Mouse (Mus musculus): Measurements from ENCODE around the gene Lypd6b. TPM values are rescaled to one million over a fixed set of nuclear protein-coding genes. Genes with fewer than 3 reads are reported as not detected.

Lypd6b gene
- polyA plus RNA-seq, 1 experiment from 2014 or later: 0.92 TPM

DNA sequence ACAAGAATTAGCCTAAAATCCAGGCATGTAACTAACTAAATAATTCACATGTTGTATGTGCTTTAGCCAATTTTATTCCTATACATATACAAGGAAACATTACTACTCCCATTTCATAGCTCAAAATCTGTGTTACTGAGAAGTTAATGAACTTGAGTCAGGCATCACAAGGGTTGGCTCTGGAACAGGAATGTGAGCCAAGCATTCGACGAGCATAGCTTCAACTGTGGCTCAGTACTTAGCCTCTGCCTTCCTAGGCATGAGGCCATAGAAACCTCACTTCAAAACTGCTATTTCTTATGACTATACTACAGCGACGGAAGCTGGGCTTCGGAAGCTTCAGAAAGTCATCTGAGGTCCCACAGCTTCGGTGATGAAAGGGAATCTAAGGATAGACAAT is 152.9 kb downstream of the Lypd6b start:
- Histone ChIP-seq H3K4me3 (ENCODE audit: low read depth, low read length) (no peak overlapping the region), H3K4me1 (replicated peaks; ENCODE audit: control insufficient read depth, insufficient read depth, low read length) (no peaks in the 10 kb centered on the region), H3K9ac (ENCODE audit: low read length) (no peak overlapping the region), H3K9me3 (ENCODE audit: control insufficient read depth, low read length) (no peaks in the 10 kb centered on the region), H3K27me3 (ENCODE audit: control insufficient read depth, insufficient read depth, low read length) (no peaks in the 10 kb centered on the region), H3K27ac (ENCODE audit: low read depth, low read length) (no peak overlapping the region), H3K4me2 (ENCODE audit: low read depth, low read length, severe bottlenecking) (no peak overlapping the region), H3K36me3 (ENCODE audit: control insufficient read depth, insufficient read depth, low read length) (no peaks in the 10 kb centered on the region)
- DNase-seq (ENCODE audit: low spot score): no peak
- WGBS: 92% methylated on average over 6 of the region's 6 CpGs
- no peak for ATAC-seq (replicated peaks; ENCODE audit: low FRiP score)

- Histone ChIP-seq H3K27ac (ENCODE audit: low read depth, low read length) (no peak overlapping the region), H3K4me1 (replicated peaks; ENCODE audit: control insufficient read depth, insufficient read depth, low read length) (no peaks in the 10 kb centered on the region), H3K36me3 (ENCODE audit: control insufficient read depth, insufficient read depth, low read length) (no peaks in the 10 kb centered on the region), H3K9me3 (ENCODE audit: control insufficient read depth, low read length) (no peaks in the 10 kb centered on the region), H3K4me3 (ENCODE audit: low read depth, low read length) (no peak overlapping the region), H3K27me3 (ENCODE audit: control insufficient read depth, insufficient read depth, low read length) (no peaks in the 10 kb centered on the region), H3K9ac (ENCODE audit: low read length) (no peak overlapping the region), H3K4me2 (ENCODE audit: low read depth, low read length, severe bottlenecking) (no peak overlapping the region)
- 73% methylated on average over 5 of the region's 5 CpGs for WGBS
- ATAC-seq (replicated peaks; ENCODE audit: low FRiP score): no peak
- no peak for DNase-seq (ENCODE audit: low spot score)
Measured at GRCm38 (mm10) chr2:49942100-49942499, 154.6 kb downstream of the Lypd6b start.

DNA sequence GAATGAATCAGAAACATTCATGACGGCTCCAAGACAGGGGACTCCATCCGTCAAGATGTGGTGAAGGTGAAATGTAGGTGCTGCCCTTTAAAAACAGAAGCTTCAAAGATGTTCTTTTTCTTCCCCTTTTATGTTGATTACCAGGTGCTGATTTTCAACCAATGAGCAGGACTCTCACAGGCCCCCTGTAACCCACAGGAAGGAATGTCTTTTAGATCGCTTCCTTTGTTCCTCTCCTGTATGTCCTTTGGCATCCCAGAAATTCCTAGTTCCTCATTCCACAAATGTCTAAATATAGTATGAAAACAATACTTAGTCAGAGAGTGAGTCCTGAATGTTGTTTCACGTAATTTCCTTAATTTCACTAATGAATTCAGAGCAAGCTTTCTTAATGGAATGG is 164.2 kb downstream of the Lypd6b start:
- Histone ChIP-seq H3K4me2 (ENCODE audit: low read depth, low read length, severe bottlenecking) (no peak overlapping the region), H3K9me3 (ENCODE audit: control insufficient read depth, low read length) (no peaks in the 10 kb centered on the region; the same call in 1 of the 2 replicates), H3K27ac (ENCODE audit: low read depth, low read length) (no peak overlapping the region), H3K36me3 (ENCODE audit: control insufficient read depth, insufficient read depth, low read length) (no peaks in the 10 kb centered on the region), H3K4me1 (replicated peaks; ENCODE audit: control insufficient read depth, insufficient read depth, low read length) (no peaks in the 10 kb centered on the region), H3K4me3 (ENCODE audit: low read depth, low read length) (no peak overlapping the region), H3K27me3 (ENCODE audit: control insufficient read depth, insufficient read depth, low read length) (no peaks in the 10 kb centered on the region), H3K9ac (ENCODE audit: low read length) (no peak overlapping the region)
- no peak for DNase-seq (ENCODE audit: low spot score)
- ATAC-seq (replicated peaks; ENCODE audit: low FRiP score): no peak
- 65% methylated on average over 4 of the region's 4 CpGs for WGBS

- H3K9ac ChIP-seq (ENCODE audit: low read length): no peak overlapping the region
- H3K4me1 ChIP-seq (replicated peaks; ENCODE audit: control insufficient read depth, insufficient read depth, low read length): no peaks in the 10 kb centered on the region
- ATAC-seq (replicated peaks; ENCODE audit: low FRiP score) (no peak), DNase-seq (ENCODE audit: low spot score) (no peak)
- H3K27ac ChIP-seq (ENCODE audit: low read depth, low read length): no peak overlapping the region
- WGBS: 45% methylated on average over 6 of the region's 6 CpGs
- H3K9me3 ChIP-seq (ENCODE audit: control insufficient read depth, low read length): no peaks in the 10 kb centered on the region; the same call in 1 of the 2 replicates
- no peaks in the 10 kb centered on the region for H3K27me3 ChIP-seq (ENCODE audit: control insufficient read depth, insufficient read depth, low read length)
- no peaks in the 10 kb centered on the region for H3K36me3 ChIP-seq (ENCODE audit: control insufficient read depth, insufficient read depth, low read length)
- H3K4me2 ChIP-seq (ENCODE audit: low read depth, low read length, severe bottlenecking): no peak overlapping the region
- H3K4me3 ChIP-seq (ENCODE audit: low read depth, low read length): no peak overlapping the region
Measured at GRCm38 (mm10) chr2:49952632-49953293, 165.3 kb downstream of the Lypd6b start.

- Histone ChIP-seq H3K27ac (ENCODE audit: low read depth, low read length) (no peak overlapping the region), H3K9me3 (ENCODE audit: control insufficient read depth, low read length) (no peaks in the 10 kb centered on the region), H3K36me3 (ENCODE audit: control insufficient read depth, insufficient read depth, low read length) (no peaks in the 10 kb centered on the region), H3K4me3 (ENCODE audit: low read depth, low read length) (no peak overlapping the region), H3K27me3 (ENCODE audit: control insufficient read depth, insufficient read depth, low read length) (no peaks in the 10 kb centered on the region), H3K9ac (ENCODE audit: low read length) (no peak overlapping the region), H3K4me1 (replicated peaks; ENCODE audit: control insufficient read depth, insufficient read depth, low read length) (no peaks in the 10 kb centered on the region), H3K4me2 (ENCODE audit: low read depth, low read length, severe bottlenecking) (no peak overlapping the region)
- DNase-seq (ENCODE audit: low spot score) (no peak), ATAC-seq (replicated peaks; ENCODE audit: low FRiP score) (no peak)
- WGBS: 76% methylated on average over 2 of the region's 2 CpGs
Measured at GRCm38 (mm10) chr2:49957449-49957848, 170.0 kb downstream of the Lypd6b start.

DNA sequence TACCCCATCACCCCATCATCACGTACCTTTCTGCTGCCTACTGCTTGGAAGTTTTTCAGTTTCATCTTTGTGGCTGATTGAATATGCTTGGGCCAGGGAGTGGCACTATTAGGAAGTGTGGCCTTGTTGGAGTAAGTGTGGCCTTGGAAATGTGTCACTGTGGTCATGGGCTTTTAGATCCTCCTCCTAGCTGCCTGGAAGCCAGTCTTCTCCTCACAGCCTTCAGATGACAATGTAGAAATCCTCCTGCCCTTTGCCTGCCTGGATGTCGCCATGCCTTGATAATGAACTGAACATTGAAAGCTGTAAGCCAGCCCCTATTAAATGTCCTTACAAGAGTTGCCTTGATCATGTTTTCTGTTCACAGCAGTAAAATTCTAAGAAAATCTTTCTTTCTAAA is 174.5 kb downstream of the Lypd6b start:
- DNase-seq (ENCODE audit: low spot score) (no peak), ATAC-seq (replicated peaks; ENCODE audit: low FRiP score) (no peak)
- Histone ChIP-seq H3K4me1 (replicated peaks; ENCODE audit: control insufficient read depth, insufficient read depth, low read length) (no peaks in the 10 kb centered on the region), H3K4me2 (ENCODE audit: low read depth, low read length, severe bottlenecking) (no peak overlapping the region), H3K27ac (ENCODE audit: low read depth, low read length) (no peak overlapping the region), H3K9ac (ENCODE audit: low read length) (no peak overlapping the region), H3K36me3 (ENCODE audit: control insufficient read depth, insufficient read depth, low read length) (no peaks in the 10 kb centered on the region), H3K27me3 (ENCODE audit: control insufficient read depth, insufficient read depth, low read length) (no peaks in the 10 kb centered on the region), H3K9me3 (ENCODE audit: control insufficient read depth, low read length) (no peaks in the 10 kb centered on the region), H3K4me3 (ENCODE audit: low read depth, low read length) (no peak overlapping the region)
- WGBS: 84% methylated on average over 2 of the region's 2 CpGs

DNA sequence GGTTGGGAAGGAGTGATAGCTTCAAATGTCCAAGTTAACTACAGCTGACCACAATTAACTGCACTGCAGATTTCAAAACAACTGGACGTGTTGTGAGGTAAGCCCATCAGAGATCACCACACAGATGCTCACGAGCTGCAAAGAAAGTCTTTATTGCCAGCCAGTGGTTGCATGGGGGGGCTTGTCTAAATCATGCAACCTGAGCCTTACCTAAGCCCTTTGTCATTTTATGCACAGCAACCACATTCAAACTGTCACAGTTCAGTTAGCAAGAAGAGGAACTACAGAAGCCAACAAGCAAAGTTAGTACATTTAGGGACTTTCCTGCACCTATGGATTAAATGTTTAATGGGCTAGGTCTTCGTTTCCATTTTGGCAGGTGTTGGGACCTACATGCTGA is 177.4 kb downstream of the Lypd6b start:
- no peak for ATAC-seq (replicated peaks; ENCODE audit: low FRiP score)
- WGBS: 74% methylated on average over 3 of the region's 3 CpGs

DNA sequence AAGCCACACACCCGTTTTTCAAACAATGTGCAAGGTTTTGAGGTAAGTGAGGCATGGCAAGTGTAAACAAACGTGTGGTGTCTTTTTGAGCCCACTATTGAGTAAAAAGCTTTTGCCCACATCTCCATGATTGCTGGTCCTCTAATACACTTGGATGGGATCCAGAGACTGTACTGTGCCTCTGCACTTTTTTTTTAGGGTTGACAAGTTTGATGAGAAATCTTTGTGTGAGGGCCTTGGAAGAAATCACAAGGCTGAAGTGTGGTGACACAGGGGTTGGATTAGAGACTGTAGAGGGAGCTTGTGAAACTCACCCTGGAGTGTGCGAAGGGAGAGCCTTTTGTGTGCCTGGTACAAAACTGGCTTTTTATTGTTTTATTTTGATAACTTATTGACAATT is 180.3 kb downstream of the Lypd6b start:
- Histone ChIP-seq H3K36me3 (ENCODE audit: control insufficient read depth, insufficient read depth, low read length) (no peaks in the 10 kb centered on the region), H3K27me3 (ENCODE audit: control insufficient read depth, insufficient read depth, low read length) (no peaks in the 10 kb centered on the region), H3K4me1 (replicated peaks; ENCODE audit: control insufficient read depth, insufficient read depth, low read length) (no peaks in the 10 kb centered on the region), H3K4me3 (ENCODE audit: low read depth, low read length) (no peak overlapping the region), H3K9ac (ENCODE audit: low read length) (no peak overlapping the region), H3K4me2 (ENCODE audit: low read depth, low read length, severe bottlenecking) (no peak overlapping the region), H3K27ac (ENCODE audit: low read depth, low read length) (no peak overlapping the region), H3K9me3 (ENCODE audit: control insufficient read depth, low read length) (no peaks in the 10 kb centered on the region)
- 48% methylated on average over 3 of the region's 3 CpGs for WGBS
- ATAC-seq (replicated peaks; ENCODE audit: low FRiP score) (peak; percentile 42; the same call in 1 of the 2 replicates), DNase-seq (ENCODE audit: low spot score) (no peak)

More for the DNA sequence above, 177.4 kb downstream of the Lypd6b start:
- DNase-seq (ENCODE audit: low spot score): no peak
- Histone ChIP-seq H3K27ac (ENCODE audit: low read depth, low read length) (no peak overlapping the region), H3K9ac (ENCODE audit: low read length) (no peak overlapping the region), H3K4me1 (replicated peaks; ENCODE audit: control insufficient read depth, insufficient read depth, low read length) (no peaks in the 10 kb centered on the region), H3K36me3 (ENCODE audit: control insufficient read depth, insufficient read depth, low read length) (no peaks in the 10 kb centered on the region), H3K9me3 (ENCODE audit: control insufficient read depth, low read length) (no peaks in the 10 kb centered on the region), H3K4me3 (ENCODE audit: low read depth, low read length) (no peak overlapping the region), H3K27me3 (ENCODE audit: control insufficient read depth, insufficient read depth, low read length) (no peaks in the 10 kb centered on the region), H3K4me2 (ENCODE audit: low read depth, low read length, severe bottlenecking) (no peak overlapping the region)

GRCm38 (mm10) chr2:49970990-49971389 is 183.5 kb downstream of the Lypd6b start:
- no peaks in the 10 kb centered on the region for H3K36me3 ChIP-seq (ENCODE audit: control insufficient read depth, insufficient read depth, low read length)
- no peaks in the 10 kb centered on the region for H3K9me3 ChIP-seq (ENCODE audit: control insufficient read depth, low read length)
- ATAC-seq (replicated peaks; ENCODE audit: low FRiP score) (no peak), DNase-seq (ENCODE audit: low spot score) (no peak)
- H3K4me3 ChIP-seq (ENCODE audit: low read depth, low read length): no peak overlapping the region
- H3K27me3 ChIP-seq (ENCODE audit: control insufficient read depth, insufficient read depth, low read length): no peaks in the 10 kb centered on the region
- H3K9ac ChIP-seq (ENCODE audit: low read length): no peak overlapping the region
- 89% methylated on average over 3 of the region's 3 CpGs for WGBS
- no peaks in the 10 kb centered on the region for H3K4me1 ChIP-seq (replicated peaks; ENCODE audit: control insufficient read depth, insufficient read depth, low read length)
- H3K4me2 ChIP-seq (ENCODE audit: low read depth, low read length, severe bottlenecking): no peak overlapping the region
- H3K27ac ChIP-seq (ENCODE audit: low read depth, low read length): no peak overlapping the region
